Mouse (Mus musculus) neutrophil, adult 5-6 weeks (primary cell): ENCODE measurements around the gene Olfr39. TPM values are rescaled to one million over a fixed set of nuclear protein-coding genes. Genes with fewer than 3 reads are reported as not detected.
"Not testable (repeated sequence)": the region's sequence is repeated elsewhere in the genome, so short reads cannot be mapped to it uniquely, and the experiment has no call there.

Experiments used
- ATAC-seq: fragments of 151-379, 151-347 bp; 2 replicates; pipeline ENCODE4 v1.8.0; 2017; ENCODE audit warnings: mild to moderate bottlenecking, moderate TSS enrichment; ENCODE audit not compliant: insufficient number of reproducible peaks, poor library complexity, low FRiP score, severe bottlenecking; ENCODE audit errors: extremely low read depth
- total RNA-seq: library from RNA; stranded (forward); fragments of 200-1000 nt; gene quantifications from 2 replicates; pipeline ENCODE4 v1.2.3, GENCODE M21; 2017

Gene Olfr39
- not detected in 2 replicates for total RNA-seq

DNA sequence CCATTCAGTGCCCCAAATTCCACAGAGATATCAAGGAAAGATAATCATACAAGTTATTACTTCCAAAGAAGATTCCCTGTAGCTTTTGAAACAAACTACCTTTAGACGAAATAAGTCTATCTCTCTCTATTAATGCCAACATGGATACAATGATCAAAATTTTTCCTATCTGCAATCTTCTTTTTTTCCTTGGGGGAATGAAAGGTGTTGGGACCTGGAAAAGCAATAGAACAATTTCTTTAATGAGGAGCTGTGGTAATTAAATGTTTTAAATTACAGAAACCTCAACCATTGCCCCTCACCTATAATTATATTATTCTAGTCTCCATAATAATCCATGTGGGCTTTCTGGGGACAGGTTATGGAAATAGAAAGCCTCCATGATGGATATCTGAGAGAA is at the start of gene Olfr39:
Gene Olfr39 (plus strand): TSS at position 301 of the 400 bp plus-strand sequence.
- no peak for ATAC-seq

DNA sequence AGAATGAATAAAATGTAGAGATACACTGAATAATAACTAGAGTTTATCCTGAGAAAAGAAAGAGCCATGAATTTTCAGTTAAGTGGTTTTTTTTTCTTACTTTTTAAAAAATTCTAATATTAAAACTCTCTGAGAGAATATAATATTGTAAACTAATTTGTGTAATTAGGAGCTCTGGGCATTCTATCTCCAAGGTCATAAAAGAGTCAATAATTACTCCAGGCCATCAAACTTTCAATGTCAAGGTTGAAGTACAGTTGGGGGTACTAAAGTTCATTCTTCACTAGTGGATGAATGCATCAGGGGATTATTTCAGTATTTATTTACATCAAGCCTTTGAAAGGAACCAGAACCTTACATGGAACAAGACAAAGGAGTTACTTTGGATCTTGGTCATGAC is 45.3 kb upstream of the Olfr39 start, which contains the start of gene Olfr872:
Gene Olfr872 (plus strand): TSS at position 301 of the 400 bp plus-strand sequence.
- no peak for ATAC-seq

DNA sequence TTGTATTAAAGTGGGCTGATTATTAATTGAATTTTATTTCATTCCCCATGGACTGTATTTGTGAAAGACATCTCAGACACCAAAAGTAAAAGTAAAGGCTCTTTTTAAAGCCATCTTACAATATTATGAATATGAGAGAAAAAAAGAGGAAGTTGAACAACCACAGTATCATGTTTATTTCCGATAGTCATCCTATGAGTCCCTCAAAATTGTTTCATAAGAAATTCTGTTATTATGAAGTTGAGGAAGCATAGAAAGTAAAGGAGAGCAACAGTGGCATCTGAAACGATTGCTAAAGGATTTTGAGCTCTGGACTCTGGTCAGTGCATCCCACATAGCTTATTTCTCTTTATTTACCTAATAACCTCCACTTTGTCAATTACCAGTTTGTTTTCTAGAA is 44.8 kb upstream of the Olfr39 start:
- no peak for ATAC-seq

DNA sequence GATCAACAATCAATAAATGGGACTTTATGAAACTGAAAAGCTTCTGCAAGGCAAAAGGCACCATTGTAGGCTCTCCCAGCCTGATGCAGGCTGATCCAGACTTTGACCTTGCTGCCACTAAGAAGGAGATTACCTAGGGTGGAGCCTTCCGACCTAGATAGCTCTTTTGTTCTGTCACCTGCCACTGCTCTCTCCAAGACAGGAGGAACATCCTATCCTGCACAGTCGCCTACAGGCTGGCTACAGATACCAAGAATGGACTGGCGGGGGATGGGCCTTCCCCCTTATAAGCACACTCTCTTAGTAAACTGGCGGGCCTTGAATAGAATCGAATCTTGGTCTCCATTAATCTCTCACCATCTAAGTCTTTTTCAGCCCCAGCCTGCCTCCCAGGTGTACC is 13.4 kb downstream of the Olfr39 start:
- not testable (repeated sequence) for ATAC-seq

DNA sequence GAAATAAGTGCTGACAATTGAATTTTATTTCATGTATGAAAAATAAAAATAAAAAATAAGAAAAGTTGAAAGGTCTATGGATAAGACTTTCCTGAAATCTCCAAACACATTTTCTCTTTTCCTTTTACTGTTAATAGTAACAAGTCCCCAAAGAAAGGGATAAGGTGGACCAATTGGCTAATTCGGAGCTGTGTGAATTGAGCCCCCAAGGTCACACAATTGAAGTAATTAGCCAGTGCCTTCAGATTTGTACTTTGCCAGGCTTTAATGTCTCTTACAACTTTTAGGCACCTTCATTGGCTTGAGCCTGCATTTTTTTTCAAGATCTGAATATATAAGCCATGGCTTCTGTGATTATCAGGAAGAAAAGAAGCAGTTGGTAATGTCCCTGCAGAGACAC is 16.1 kb downstream of the Olfr39 start, which contains the start of gene Olfr873:
Gene Olfr873 (plus strand): TSS at position 301 of the 400 bp plus-strand sequence.
- ATAC-seq: no peak

DNA sequence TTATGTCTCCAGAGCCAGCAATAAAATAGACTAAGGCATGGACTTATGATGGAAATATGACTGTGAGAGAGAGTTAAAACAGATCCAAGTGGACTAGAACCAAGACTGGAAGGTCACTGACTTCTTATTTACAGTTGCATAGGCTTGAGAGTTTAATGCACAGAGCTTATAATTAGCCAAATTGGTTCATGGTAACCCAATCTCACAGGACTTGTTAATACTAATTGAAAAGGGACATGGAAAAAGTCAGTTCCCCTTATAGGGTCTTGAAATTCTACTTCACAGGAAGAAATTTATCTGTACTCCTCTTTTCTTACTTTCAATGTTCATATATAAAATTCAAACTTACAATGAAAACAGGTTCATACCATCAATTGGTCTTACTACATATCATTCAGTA is 53.8 kb downstream of the Olfr39 start, which contains the start of gene Olfr18:
Gene Olfr18 (minus strand): TSS at position 101 of the 400 bp plus-strand sequence.
- no peak for ATAC-seq

Other genes starting within 250 kb of the Olfr39 start
- gene Olfr867, start 224.8 kb upstream of the Olfr39 start, total RNA-seq: not detected in 2 replicates
- not detected in 2 replicates for gene Olfr868, start 183.7 kb upstream of the Olfr39 start, total RNA-seq
- gene Olfr869, start 153.3 kb upstream of the Olfr39 start, total RNA-seq: not detected in 2 replicates
- not detected in 2 replicates for gene Olfr870, start 108.3 kb upstream of the Olfr39 start, total RNA-seq
- not detected in 2 replicates for gene Olfr871, start 70.1 kb upstream of the Olfr39 start, total RNA-seq
- not detected in 2 replicates for gene Olfr872, start 45.2 kb upstream of the Olfr39 start, total RNA-seq
- not detected in 2 replicates for gene Olfr873, start 16.2 kb downstream of the Olfr39 start, total RNA-seq
- 0.35 TPM in 1 of 2 replicates, not detected in the other for gene Olfr18, start 53.7 kb downstream of the Olfr39 start, total RNA-seq
- 2.3 and 2.7 TPM in 2 replicates for gene Zfp560, start 102.8 kb downstream of the Olfr39 start, total RNA-seq
- 37.8 and 56.6 TPM in 2 replicates for gene Zfp26, start 177.8 kb downstream of the Olfr39 start, total RNA-seq
- 20.0 and 20.1 TPM in 2 replicates for gene Zfp426, start 210.4 kb downstream of the Olfr39 start, total RNA-seq
- 21.5 and 29.0 TPM in 2 replicates for gene Zfp266, start 239.1 kb downstream of the Olfr39 start, total RNA-seq